Mouse (Mus musculus): ENCODE results near the gene Cask. TPM values are rescaled to one million over a fixed set of nuclear protein-coding genes. Genes with fewer than 3 reads are reported as not detected.

The Cask gene
- polyA plus RNA-seq (2017; shearing (Covaris generic)): 7.9 TPM

DNA sequence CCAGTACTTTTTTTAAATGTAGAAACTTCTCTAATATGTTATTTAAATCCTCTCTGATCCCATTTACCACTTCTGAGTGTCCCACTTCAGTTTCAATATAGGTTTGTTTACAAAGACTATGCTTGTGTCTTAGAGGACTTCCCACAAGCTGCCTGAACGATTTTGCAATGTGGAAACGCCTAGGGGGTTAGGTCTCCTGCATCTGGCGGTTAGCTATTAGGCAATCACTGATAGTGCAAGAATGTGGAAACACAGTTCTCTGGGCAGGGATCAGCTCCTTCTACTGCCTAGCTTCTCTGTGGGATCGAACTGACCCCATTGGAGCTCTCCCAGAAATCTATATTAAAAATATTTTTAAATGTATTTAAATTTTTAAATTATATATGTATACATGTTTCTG, at the start of gene Cask:
TSS of gene Cask (minus strand) at position 83 of the 400 bp plus-strand sequence.

DNA sequence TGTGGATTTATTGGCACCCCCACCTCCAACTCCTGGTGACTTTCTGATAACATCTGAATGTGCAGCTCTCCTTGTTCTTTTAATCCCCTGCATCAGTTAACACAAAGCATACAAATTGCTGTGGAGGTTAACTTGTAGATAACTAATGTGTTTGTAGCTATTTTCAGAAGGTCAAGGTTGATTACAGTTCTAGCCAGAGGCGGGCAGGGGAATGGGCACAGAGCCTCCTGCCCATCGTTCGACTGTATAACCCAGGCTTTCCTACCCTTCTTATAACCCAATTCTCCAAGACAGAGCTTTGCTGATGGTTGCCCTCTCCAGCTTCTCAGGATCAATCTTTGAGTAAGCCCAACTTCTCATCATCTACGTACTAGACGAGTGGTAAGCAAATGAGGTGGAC, 190.1 kb downstream of the Cask start, which contains the start of gene Gpr82:
TSS of gene Gpr82 (plus strand) at position 301 of the 400 bp plus-strand sequence.

DNA sequence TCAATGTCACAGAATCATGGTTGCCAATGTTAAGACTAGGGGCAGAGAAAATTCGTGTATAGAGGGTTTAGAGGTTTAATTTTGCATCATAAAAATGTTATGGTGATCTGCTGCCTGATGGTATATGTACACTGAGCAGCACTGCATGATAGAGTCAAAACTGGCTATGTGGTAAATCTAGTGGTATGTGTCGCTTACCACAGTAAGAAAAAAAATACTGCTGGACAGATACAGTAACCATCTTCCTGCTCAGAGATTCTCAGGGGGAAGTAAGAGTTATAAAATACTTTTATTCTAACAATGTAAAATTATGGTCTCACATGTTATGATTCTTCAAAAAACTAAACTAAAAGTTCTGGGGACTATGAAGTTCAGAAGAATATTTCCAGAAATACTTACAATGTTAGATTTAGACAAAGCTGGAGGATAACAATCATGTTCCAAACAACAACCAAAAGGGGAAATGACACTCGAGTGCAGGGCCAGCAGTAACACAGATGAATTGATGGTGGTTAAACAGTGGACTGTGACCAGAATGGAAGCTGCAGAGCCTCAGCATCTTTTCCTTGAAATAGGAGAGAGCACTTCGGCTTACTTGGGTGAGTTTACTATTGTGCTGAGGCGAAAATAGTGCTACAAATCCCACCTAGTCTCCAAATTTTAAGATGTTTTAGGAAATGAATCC, 219.4 kb downstream of the Cask start, which contains the start of gene Gpr34:
TSS of gene Gpr34 (plus strand) at position 491 of the 685 bp plus-strand sequence.

Other genes with a start within 250 kb of the Cask start
- gene Gpr34, start 219.3 kb downstream of the Cask start, polyA plus RNA-seq (2017; shearing (Covaris generic)): 3.8 TPM
- gene Gpr82, start 190.0 kb downstream of the Cask start, polyA plus RNA-seq (2017; shearing (Covaris generic)): 0.15 TPM